Mouse (Mus musculus) ES-Bruce4 (cell line): Measurements from ENCODE around the gene Selenoh.

Experiments
- CTCF ChIP-seq: IDR thresholded peaks from one replicate; pipeline ENCODE4 v1.8.1; 2011; ENCODE audit warnings: low read depth, low read length
- POLR2A ChIP-seq: IDR thresholded peaks from one replicate; pipeline ENCODE4 v1.8.1; 2011; ENCODE audit warnings: low read length; ENCODE audit not compliant: insufficient read depth

- no peak for TF ChIP-seq POLR2A
- TF ChIP-seq CTCF: no peak
Measured at GRCm38 (mm10) chr2:84670569-84670933, at the start of gene Selenoh.
